Mouse (Mus musculus) G1E (cell line): ENCODE results near the gene Hs3st3b1. TPM values are rescaled to one million over a fixed set of nuclear protein-coding genes. Genes with fewer than 3 reads are reported as not detected.

Experiments
- ATAC-seq: 2 replicates; pipeline ENCODE4 v1.8.0; 2016; ENCODE audit warnings: mild to moderate bottlenecking; ENCODE audit not compliant: insufficient number of reproducible peaks, poor library complexity, low FRiP score, severe bottlenecking; ENCODE audit errors: extremely low read depth
- DNase-seq: peaks from one replicate; pipeline ENCODE4 v3.0.0; 2012; ENCODE audit warnings: low spot score
- H3K27me3 ChIP-seq: 2 replicates; pipeline ENCODE4 v1.6.1; 2012; ENCODE audit warnings: mild to moderate bottlenecking, low read length, inconsistent platforms; ENCODE audit not compliant: insufficient read depth
- H3K36me3 ChIP-seq: replicated peaks from 2 replicates; pipeline ENCODE3; 2012; ENCODE audit warnings: mild to moderate bottlenecking, inconsistent platforms
- H3K4me1 ChIP-seq: 2 replicates; pipeline ENCODE4 v1.6.1; 2012; ENCODE audit warnings: low read depth, low read length, inconsistent platforms, mixed read lengths; ENCODE audit not compliant: insufficient read depth
- H3K4me3 ChIP-seq: 2 replicates; pipeline ENCODE4 v1.5.1; 2012; ENCODE audit warnings: low read depth, mild to moderate bottlenecking, inconsistent platforms, low read length, moderate library complexity, mixed read lengths
- H3K9me3 ChIP-seq: replicated peaks from 2 replicates; pipeline ENCODE4 v1.6.1; 2012; ENCODE audit warnings: inconsistent platforms
- CTCF ChIP-seq: IDR thresholded peaks from 2 replicates; pipeline ENCODE4 v1.5.1; 2012; ENCODE audit warnings: low read depth, low read length, inconsistent platforms, mixed read lengths
- GATA1 ChIP-seq: IDR thresholded peaks from 2 replicates; pipeline ENCODE4 v1.6.1; 2012; ENCODE audit warnings: borderline replicate concordance, low read length, inconsistent platforms, mixed read lengths
- GATA2 ChIP-seq: IDR thresholded peaks from 2 replicates; pipeline ENCODE4 v1.6.1; 2012; ENCODE audit warnings: low read depth, low read length, inconsistent platforms, borderline replicate concordance
- POLR2AphosphoS5 ChIP-seq: IDR thresholded peaks from 2 replicates; pipeline ENCODE4 v1.6.1; 2012; ENCODE audit warnings: low read depth, low read length, inconsistent platforms; ENCODE audit not compliant: insufficient replicate concordance
- TAL1 ChIP-seq: conservative IDR thresholded peaks from 2 replicates; pipeline ENCODE4 v1.6.1; 2012; ENCODE audit warnings: low read depth, low read length, inconsistent platforms, mixed read lengths
- polyA plus RNA-seq: library from polyadenylated mRNA; stranded (reverse); fragments of >175 nt; gene quantifications from 2 replicates; pipeline ENCODE4 v1.2.3, GENCODE M21; 2012
- total RNA-seq, 2 experiments: library from RNA; stranded (forward) in 1 of 2; stranded (reverse) in 1 of 2; fragments of 200-1000 nt in 1 of 2; fragments of >200 nt in 1 of 2; fragmentation: Nextera tagmentation in 1 of 2; gene quantifications; 2 replicates each; pipeline ENCODE4 v1.2.3; 2014 to 2017

The Hs3st3b1 gene
- total and polyA plus RNA-seq, 3 experiments = 0.05 TPM; not detected in 2

- H3K4me1 ChIP-seq = no peaks in the 10 kb centered on the region
- H3K36me3 ChIP-seq = no peaks in the 10 kb centered on the region
- TF ChIP-seq POLR2AphosphoS5 = no peak
- TF ChIP-seq GATA1 = no peak
- TF ChIP-seq CTCF = no peak
- TF ChIP-seq GATA2 = no peak
- no peak for TF ChIP-seq TAL1
- no peak for ATAC-seq
- H3K27me3 ChIP-seq = no peaks in the 10 kb centered on the region
- H3K9me3 ChIP-seq = no peaks in the 10 kb centered on the region
- no peak overlapping the region for H3K4me3 ChIP-seq
- no peak for DNase-seq
Observed at GRCm38 (mm10) chr11:63878616-63879015, 43.5 kb downstream of the Hs3st3b1 start.

GRCm38 (mm10) chr11:63862746-63863145, 59.3 kb downstream of the Hs3st3b1 start:
- no peak for ATAC-seq

GRCm38 (mm10) chr11:63861982-63862381, 60.1 kb downstream of the Hs3st3b1 start:
- H3K4me1 ChIP-seq = no peaks in the 10 kb centered on the region
- ATAC-seq = no peak
- H3K9me3 ChIP-seq = no peaks in the 10 kb centered on the region
- no peaks in the 10 kb centered on the region for H3K27me3 ChIP-seq
- no peak overlapping the region for H3K4me3 ChIP-seq
- DNase-seq = no peak
- no peak for TF ChIP-seq CTCF
- TF ChIP-seq GATA2 = no peak
- no peak for TF ChIP-seq GATA1
- TF ChIP-seq POLR2AphosphoS5 = no peak
- TF ChIP-seq TAL1 = no peak
- no peaks in the 10 kb centered on the region for H3K36me3 ChIP-seq

More at GRCm38 (mm10) chr11:63862746-63863145, 59.3 kb downstream of the Hs3st3b1 start:
- DNase-seq = no peak
- no peaks in the 10 kb centered on the region for H3K27me3 ChIP-seq
- no peak overlapping the region for H3K4me3 ChIP-seq
- no peaks in the 10 kb centered on the region for H3K36me3 ChIP-seq
- no peak for TF ChIP-seq POLR2AphosphoS5
- no peak for TF ChIP-seq GATA2
- TF ChIP-seq GATA1 = no peak
- no peak for TF ChIP-seq TAL1
- TF ChIP-seq CTCF = no peak
- no peaks in the 10 kb centered on the region for H3K9me3 ChIP-seq
- no peaks in the 10 kb centered on the region for H3K4me1 ChIP-seq

GRCm38 (mm10) chr11:63851041-63851730, 70.9 kb downstream of the Hs3st3b1 start:
- Histone ChIP-seq H3K9me3 (no peaks in the 10 kb centered on the region), H3K27me3 (no peaks in the 10 kb centered on the region), H3K4me3 (no peak overlapping the region), H3K4me1 (no peaks in the 10 kb centered on the region), H3K36me3 (no peaks in the 10 kb centered on the region)
- TF ChIP-seq TAL1 = no peak
- TF ChIP-seq CTCF = no peak
- no peak for TF ChIP-seq GATA2
- TF ChIP-seq POLR2AphosphoS5 = no peak
- TF ChIP-seq GATA1 = no peak
- no peak for DNase-seq
- no peak for ATAC-seq

- ATAC-seq = no peak
- no peak for TF ChIP-seq TAL1
- no peak for TF ChIP-seq GATA1
- no peak for TF ChIP-seq POLR2AphosphoS5
- TF ChIP-seq GATA2 = no peak
- TF ChIP-seq CTCF = no peak
Observed at GRCm38 (mm10) chr11:63850261-63850660, 71.8 kb downstream of the Hs3st3b1 start.

GRCm38 (mm10) chr11:63845379-63845778, 76.7 kb downstream of the Hs3st3b1 start:
- H3K36me3 ChIP-seq = no peaks in the 10 kb centered on the region
- H3K9me3 ChIP-seq = 0 out of 2 replicates have a peak, but pooled peaks cover 4% of the 10 kb centered on the region
- ATAC-seq (no peak), DNase-seq (no peak)
- H3K4me3 ChIP-seq = no peak overlapping the region
- TF ChIP-seq CTCF (no peak), GATA1 (no peak), GATA2 (no peak), TAL1 (no peak), POLR2AphosphoS5 (no peak)
- H3K27me3 ChIP-seq = no peaks in the 10 kb centered on the region
- H3K4me1 ChIP-seq = no peaks in the 10 kb centered on the region

More at GRCm38 (mm10) chr11:63850261-63850660, 71.8 kb downstream of the Hs3st3b1 start:
- no peak overlapping the region for H3K4me3 ChIP-seq
- no peaks in the 10 kb centered on the region for H3K9me3 ChIP-seq
- H3K4me1 ChIP-seq = no peaks in the 10 kb centered on the region
- DNase-seq = no peak
- no peaks in the 10 kb centered on the region for H3K27me3 ChIP-seq
- no peaks in the 10 kb centered on the region for H3K36me3 ChIP-seq
